Mouse (Mus musculus): ENCODE data around the gene Zfp524.

Gene Zfp524

DNA sequence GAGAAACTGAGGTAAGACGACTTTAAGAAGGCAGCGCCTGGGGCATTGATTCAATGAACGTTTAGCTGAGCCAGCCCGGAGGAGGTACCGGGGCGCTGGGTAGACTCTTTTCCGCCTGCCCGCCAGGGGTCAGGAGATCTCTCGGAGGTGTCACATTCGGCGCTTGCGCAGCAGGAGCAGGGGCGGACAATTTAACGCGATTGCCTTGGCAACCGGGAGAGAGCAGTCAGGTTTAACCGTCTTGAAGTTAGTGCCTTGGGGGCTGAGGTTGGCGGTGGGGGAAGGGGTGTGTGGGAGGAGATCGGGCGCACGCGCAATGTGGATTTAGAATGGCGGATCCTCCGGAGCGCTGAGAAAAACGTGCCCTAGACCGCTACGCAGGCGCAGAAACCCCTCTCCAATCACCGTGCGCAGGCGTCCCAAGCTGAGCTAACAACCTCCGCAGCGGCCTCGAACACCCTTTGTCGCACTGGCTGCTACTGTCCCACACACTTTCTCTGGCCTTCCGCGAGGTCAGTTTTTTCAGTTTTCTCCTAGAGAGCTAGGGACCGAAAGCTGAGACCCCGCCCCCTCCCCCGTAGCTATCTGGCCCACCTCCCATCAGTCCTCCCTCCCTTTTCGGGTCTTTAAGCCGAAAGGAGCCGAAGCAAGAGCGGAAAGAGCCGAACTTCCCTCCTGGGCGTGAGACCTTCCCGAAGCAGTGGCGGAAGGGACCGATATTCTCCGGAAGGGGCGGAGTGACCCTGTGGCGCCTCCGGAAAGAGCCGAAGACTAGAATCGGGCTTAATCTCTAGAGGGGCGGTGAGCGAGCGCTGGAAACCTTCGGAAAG, 46.9 kb downstream of the Zfp524 start:
- in situ Hi-C loops (cut with MboI; ENCODE audit: unreplicated experiment in 2 of 2), result loop anchor here (10.0 to 25.0 kb wide), 2 partner anchors 399 to 1094 kb away; partner anchors contain the start of genes Ppp6r1 (in 1 of the 2) and Zfp787 (in 1 of the 2)

DNA sequence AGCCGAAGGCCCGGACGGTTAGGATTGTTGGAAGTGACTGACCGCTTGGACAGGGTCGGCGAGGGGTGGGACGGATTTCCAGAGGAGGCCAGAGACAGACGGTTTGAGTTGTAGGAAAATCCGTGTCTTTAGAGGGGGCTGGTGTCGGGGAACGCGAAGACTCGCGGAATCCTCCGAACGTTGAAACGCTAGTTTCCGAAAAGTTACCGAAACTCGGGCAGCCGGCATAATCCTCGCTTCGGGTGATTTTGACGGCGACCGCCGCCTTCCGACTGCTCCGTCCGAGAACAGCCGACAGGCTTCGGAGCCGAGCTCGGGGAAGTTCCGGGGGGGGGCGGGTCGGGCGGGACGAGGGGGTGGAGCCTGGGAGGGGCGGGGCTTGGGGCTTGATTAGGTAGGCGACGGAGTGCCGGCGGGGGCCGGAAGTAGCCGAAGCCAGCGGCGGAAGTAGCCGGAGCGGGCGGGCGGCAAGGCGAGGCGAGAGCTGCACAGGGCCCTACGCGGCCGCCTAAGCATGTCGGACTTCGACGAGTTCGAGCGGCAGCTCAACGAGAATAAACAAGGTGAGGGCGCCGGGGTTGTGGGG, 47.7 kb downstream of the Zfp524 start, which contains the start of gene U2af2:
Gene U2af2 (plus strand): TSS at position 370 of the 586 bp plus-strand sequence.
- in situ Hi-C loops (cut with MboI; ENCODE audit: unreplicated experiment in 2 of 2), result loop anchor here (10.0 to 25.0 kb wide), 2 partner anchors 400 to 1093 kb away; partner anchors contain the start of genes Ppp6r1 (in 1 of the 2) and Zfp787 (in 1 of the 2)

DNA sequence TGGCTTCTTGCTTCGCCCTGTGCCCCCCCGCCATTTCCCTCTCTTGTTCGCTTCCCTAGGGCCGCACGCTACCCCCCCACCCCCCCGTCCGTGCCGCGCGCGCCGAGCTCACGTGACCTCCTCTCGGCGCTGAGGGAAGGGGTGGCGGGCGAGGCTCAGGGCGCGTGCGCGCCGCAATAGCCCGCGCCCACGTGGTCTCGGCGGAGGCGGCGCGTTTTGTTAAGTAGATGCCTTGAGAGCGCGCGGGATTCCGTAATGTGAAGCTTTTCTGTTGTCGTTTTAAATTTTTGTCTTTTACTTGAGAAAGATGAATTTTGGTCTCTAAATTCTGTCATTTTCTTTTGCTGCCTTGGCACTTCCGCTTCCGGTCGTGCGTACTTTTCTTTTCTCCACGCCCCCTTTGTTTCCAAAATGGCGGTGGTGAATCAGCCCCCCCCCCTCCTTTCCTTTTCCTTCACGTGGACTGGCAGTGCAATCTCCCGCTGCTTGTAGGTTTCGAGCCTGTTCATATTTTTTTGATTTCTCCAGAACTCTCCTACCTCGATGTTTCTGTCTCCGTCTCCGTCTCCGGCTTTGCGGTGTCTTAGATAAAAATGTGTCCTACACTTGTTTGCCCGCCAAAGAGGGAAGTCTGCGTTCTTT, 48.3 kb downstream of the Zfp524 start:
- in situ Hi-C loops (cut with MboI; ENCODE audit: unreplicated experiment in 2 of 2), result loop anchor here (10.0 to 25.0 kb wide), 2 partner anchors 400 to 1092 kb away; partner anchors contain the start of genes Ppp6r1 (in 1 of the 2) and Zfp787 (in 1 of the 2)

DNA sequence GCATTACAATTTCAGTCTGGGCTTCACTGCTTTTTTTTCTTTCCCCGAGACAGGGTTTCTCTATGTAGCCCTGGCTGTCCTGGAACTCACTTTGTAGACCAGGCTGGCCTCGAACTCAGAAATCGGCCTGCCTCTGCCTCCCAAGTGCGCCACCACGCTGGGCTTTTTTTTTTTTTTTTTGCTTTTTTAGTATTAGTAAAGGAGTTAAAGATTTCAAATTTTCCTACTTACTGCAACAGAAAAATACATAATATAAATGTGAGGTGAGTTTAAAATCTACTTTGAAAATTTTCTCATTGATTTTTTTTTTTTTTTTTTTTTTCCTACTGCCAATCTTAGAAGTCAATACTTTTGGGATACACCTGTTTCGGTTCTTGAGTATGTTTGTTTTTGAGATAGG, 50.7 kb downstream of the Zfp524 start:
- in situ Hi-C loops (cut with MboI; ENCODE audit: unreplicated experiment in 2 of 2), result loop anchor here (10.0 to 25.0 kb wide), 2 partner anchors 403 to 1090 kb away; partner anchors contain the start of genes Ppp6r1 (in 1 of the 2) and Zfp787 (in 1 of the 2)

All from v-Abl transformed pro-B cells (cell line).